Mouse (Mus musculus): ENCODE results near the gene Pik3cb.

GRCm38 (mm10) chr9:99164148-99164503, 23.7 kb upstream of the Pik3cb start:
- no peak for TF ChIP-seq CTCF (IDR thresholded peaks at IDR 0.05)
- TF ChIP-seq EP300 (IDR thresholded peaks at IDR 0.05): no peak
